Mouse (Mus musculus) kidney, adult 2 months (tissue): ENCODE data around the gene Pla2r1.

Source experiments
- CTCF ChIP-seq: fragments of 200-500 bp; conservative IDR thresholded peaks from 2 replicates; pipeline ENCODE4 v1.5.1; 2011; ENCODE audit warnings: low read depth, mild to moderate bottlenecking, control low read depth, low read length, moderate library complexity, mixed read lengths; ENCODE audit not compliant: insufficient read depth, insufficient read length
- POLR2A ChIP-seq: fragments of 200-500 bp; IDR thresholded peaks from one replicate; pipeline ENCODE4 v1.6.1; 2011; ENCODE audit warnings: low read depth, low read length, control low read depth

DNA sequence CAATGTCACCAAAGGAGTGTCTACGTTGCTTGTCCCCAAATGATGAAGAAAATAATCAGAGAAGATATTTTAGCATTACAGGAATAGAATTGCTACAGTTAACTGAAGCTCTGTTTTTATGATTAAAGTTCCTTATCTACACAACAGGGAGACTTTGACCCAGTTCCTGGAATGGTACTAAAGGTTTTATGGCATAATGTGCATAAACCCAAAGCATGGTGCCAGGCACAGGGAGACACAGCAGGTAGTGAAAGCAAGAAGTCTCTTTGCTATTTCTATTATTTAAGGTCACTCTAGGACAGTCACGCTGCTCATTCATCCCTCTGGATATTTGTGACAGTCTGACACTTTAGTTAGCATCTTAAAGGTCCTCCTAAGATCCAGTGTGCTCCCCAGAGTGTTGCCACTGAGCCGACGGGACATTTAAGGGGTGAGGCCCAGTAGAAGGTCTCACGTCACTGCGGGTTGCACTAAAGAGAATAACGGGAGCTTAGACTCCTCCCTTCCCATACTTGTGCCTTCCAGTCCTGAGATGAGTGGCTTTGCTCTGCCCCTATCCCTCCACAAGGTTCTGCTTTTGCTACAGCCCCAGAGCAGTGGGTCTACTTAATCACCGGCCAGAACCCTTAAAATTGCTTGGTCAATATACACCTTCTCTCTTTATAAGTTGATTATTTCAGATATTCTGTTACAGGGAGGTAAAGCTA, 122.6 kb downstream of the Pla2r1 start:
- no peak for TF ChIP-seq POLR2A
- TF ChIP-seq CTCF = no peak
